Mouse (Mus musculus): ENCODE results near the gene Prr7. TPM values are rescaled to one million over a fixed set of nuclear protein-coding genes. Genes with fewer than 3 reads are reported as not detected.

Gene Prr7
- total RNA-seq, 2 experiments from 2014 or later = 2.1 to 2.5 TPM

- DNase-seq = no peak
These were observed 44.5 kb downstream of the Prr7 start for GRCm38 (mm10) chr13:55508531-55508930.

GRCm38 (mm10) chr13:55510332-55510667 lies 46.2 kb downstream of the Prr7 start:
- DNase-seq = no peak

- peak; percentile 83 for DNase-seq
These were observed 46.8 kb downstream of the Prr7 start for GRCm38 (mm10) chr13:55510668-55511491.

GRCm38 (mm10) chr13:55511492-55511861 lies 47.4 kb downstream of the Prr7 start:
- peak; percentile 33 for DNase-seq

GRCm38 (mm10) chr13:55512379-55513031 lies 48.4 kb downstream of the Prr7 start:
- DNase-seq = peak; percentile 68

GRCm38 (mm10) chr13:55513111-55513748 lies 49.2 kb downstream of the Prr7 start, which contains the start of gene Pdlim7:
TSS of gene Pdlim7 (minus strand) at chr13:55513676.
- peak; percentile 96 for DNase-seq

- no peak for DNase-seq
These were observed 49.8 kb downstream of the Prr7 start for GRCm38 (mm10) chr13:55513828-55514227.

GRCm38 (mm10) chr13:55516955-55517354 lies 52.9 kb downstream of the Prr7 start:
- DNase-seq = peak; percentile 94

GRCm38 (mm10) chr13:55519606-55520005 lies 55.5 kb downstream of the Prr7 start:
- DNase-seq = no peak

GRCm38 (mm10) chr13:55522730-55523129 lies 58.7 kb downstream of the Prr7 start:
- no peak for DNase-seq

Small RNA genes within 50 kb of the gene (microRNA-seq; reads per million reads assigned to microRNA genes)
- 0.50 to 0.64 reads per million in 2 experiments for gene Mir6943
- 21.6 to 24.5 reads per million in 2 experiments for gene Mir6944
- gene Mir6945 = 5.4 to 8.8 reads per million in 2 experiments

Other genes starting within 250 kb of the Prr7 start
- gene Prelid1, start 143.8 kb upstream of the Prr7 start, total RNA-seq (2021) = 10 to 100 TPM; 66.3 to 79.2 TPM
- 10 to 100 TPM; 36.0 to 37.2 TPM for gene Rab24, start 142.3 kb upstream of the Prr7 start, total RNA-seq (2021)
- gene Mxd3, start 134.4 kb upstream of the Prr7 start, total RNA-seq (2021) = 1 to 10 TPM; 6.2 to 7.8 TPM
- 10 to 100 TPM; 37.0 to 45.1 TPM for gene Lman2, start 101.5 kb upstream of the Prr7 start, total RNA-seq (2021)
- under 1 TPM; 0.19 to 0.36 TPM for gene Rgs14, start 94.5 kb upstream of the Prr7 start, total RNA-seq (2021)
- gene Slc34a1, start 66.1 kb upstream of the Prr7 start, total RNA-seq (2021) = under 1 TPM in 1 of 2 experiments, not detected in 1; 0.11 TPM
- not detected for gene Pfn3, start 49.0 kb upstream of the Prr7 start, total RNA-seq (2021)
- gene F12, start 37.5 kb upstream of the Prr7 start, total RNA-seq (2021) = under 1 TPM in 1 of 2 experiments, not detected in 1; 0.34 TPM
- 10 to 100 TPM; 17.4 to 22.3 TPM for gene Grk6, start 19.2 kb upstream of the Prr7 start, total RNA-seq (2021)
- 10 to 100 TPM; 52.6 to 71.2 TPM for gene Dbn1, start 23.8 kb downstream of the Prr7 start, total RNA-seq (2021)
- 100 to 1,000 TPM; 458 to 513 TPM for gene Pdlim7, start 49.4 kb downstream of the Prr7 start, total RNA-seq (2021)
- gene Dok3, start 65.0 kb downstream of the Prr7 start, total RNA-seq (2021) = 1 to 10 TPM; 2.0 to 4.0 TPM
- gene Ddx41, start 72.4 kb downstream of the Prr7 start, total RNA-seq (2021) = 10 to 100 TPM; 12.7 to 13.7 TPM
- 10 to 100 TPM; 19.9 to 26.5 TPM for gene Fam193b, start 106.9 kb downstream of the Prr7 start, total RNA-seq (2021)
- gene Tmed9, start 109.5 kb downstream of the Prr7 start, total RNA-seq (2021) = 100 to 1,000 TPM; 147 to 192 TPM
- 1 to 10 TPM; 8.3 to 9.2 TPM for gene B4galt7, start 135.6 kb downstream of the Prr7 start, total RNA-seq (2021)
- 10 to 100 TPM; 13.0 to 17.1 TPM for gene Caml, start 158.7 kb downstream of the Prr7 start, total RNA-seq (2021)
- 10 to 100 TPM; 27.8 to 30.1 TPM for gene Ddx46, start 170.8 kb downstream of the Prr7 start, total RNA-seq (2021)
- 10 to 100 TPM; 36.4 to 41.9 TPM for gene B230219D22Rik, start 228.9 kb downstream of the Prr7 start, total RNA-seq (2021)

Data from gastrocnemius, postnatal 10 days (tissue).